Mouse (Mus musculus) common myeloid progenitor, adult 5-6 weeks (primary cell): Measurements from ENCODE around the gene Sox11. TPM values are rescaled to one million over a fixed set of nuclear protein-coding genes. Genes with fewer than 3 reads are reported as not detected.

Experiments
- ATAC-seq: replicated peaks from 2 replicates; pipeline ENCODE4 v1.8.0; 2016; ENCODE audit warnings: low read depth, mild to moderate bottlenecking, moderate TSS enrichment, inconsistent platforms; ENCODE audit not compliant: poor library complexity, severe bottlenecking
- total RNA-seq: library from RNA; stranded (forward); fragments of 200-1000, 187-1606 nt; gene quantifications from 2 replicates; pipeline ENCODE4 v1.2.3, GENCODE M21; 2017

Gene Sox11
- total RNA-seq, 1 experiment from 2014 or later: not detected

DNA sequence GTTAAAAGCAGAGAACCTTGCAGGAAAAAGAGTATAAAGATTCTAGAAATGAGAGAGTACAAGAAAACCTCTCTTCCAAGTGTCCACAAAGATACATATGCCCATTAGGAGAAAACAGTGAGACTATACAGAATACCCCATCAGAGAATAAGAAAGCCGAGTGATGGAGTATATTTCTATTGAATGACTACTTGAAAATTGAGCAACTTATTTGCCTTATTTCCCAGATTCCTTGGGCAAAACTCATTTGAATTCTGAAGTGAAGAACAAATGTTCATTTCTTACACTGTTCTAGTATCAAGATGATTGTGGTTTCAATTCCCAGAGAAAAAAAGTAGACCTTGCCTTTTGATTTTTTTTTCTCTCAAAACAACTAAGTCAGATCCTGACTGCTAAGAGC, 4.9 kb downstream of the Sox11 start:
- no peak for ATAC-seq

- no peak for ATAC-seq
Measured at GRCm38 (mm10) chr12:27336801-27337200, 5.6 kb downstream of the Sox11 start.

DNA sequence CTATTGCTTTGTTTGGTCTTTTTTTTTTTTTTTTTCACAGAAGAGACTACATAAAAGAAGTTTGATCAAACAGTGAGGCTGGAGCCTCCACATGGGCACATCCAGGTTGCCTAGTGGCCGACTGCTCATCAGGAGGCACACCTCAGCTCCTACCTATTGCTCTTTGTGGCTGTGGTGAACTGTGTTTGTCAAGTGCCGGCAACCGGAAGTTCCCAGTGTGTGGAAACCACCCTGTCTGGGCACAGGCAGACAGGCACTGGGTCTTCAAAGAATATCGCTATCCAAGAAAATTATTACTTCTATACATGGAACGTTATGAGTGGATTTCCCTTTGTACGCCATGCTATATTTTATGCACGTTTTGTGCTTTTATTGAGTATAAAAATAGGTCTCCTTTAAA, 6.0 kb downstream of the Sox11 start:
- ATAC-seq: no peak

GRCm38 (mm10) chr12:27335356-27336055, 6.9 kb downstream of the Sox11 start:
- no peak for ATAC-seq

DNA sequence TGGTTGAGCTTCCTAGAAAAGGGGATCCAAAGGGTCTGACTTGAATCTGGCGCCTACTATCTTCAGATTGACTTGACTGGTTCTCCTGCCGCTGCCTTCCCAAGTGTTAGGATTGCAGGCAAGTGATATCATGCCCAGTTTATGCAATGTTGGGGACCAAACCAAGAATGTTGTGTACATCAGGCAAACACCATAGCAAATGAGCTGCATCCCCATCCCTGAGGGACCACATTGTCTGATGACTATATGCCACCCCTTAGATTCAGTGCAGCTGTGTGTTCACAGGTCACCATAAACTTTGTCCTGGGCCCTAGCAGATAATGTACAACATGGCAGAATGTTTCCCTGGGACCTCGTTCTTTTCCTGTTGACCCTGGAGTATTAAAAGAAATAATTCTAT, 8.8 kb downstream of the Sox11 start:
- ATAC-seq: no peak

DNA sequence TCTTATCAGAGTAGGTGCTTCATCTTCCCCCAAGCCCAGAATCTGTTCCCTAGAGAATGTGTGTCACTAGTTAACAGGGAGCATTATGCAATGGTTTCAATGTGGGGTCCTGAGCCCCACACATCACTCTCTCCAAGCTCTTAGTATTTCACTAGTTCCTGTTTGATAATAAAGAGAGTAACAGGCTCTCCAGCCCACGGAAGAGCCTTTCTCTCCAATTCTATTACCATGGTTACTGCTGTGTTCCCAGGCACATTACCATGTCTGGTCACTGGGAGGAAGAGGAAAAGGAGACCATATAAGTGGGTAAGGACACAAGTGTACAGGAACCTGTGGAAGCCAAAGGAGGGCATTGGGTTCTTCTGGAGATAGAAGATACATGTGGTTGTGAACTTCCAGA, 19.0 kb downstream of the Sox11 start:
- no peak for ATAC-seq

GRCm38 (mm10) chr12:27320705-27321104, 21.7 kb downstream of the Sox11 start:
- ATAC-seq: no peak

GRCm38 (mm10) chr12:27312985-27313384, 29.4 kb downstream of the Sox11 start:
- ATAC-seq: no peak

DNA sequence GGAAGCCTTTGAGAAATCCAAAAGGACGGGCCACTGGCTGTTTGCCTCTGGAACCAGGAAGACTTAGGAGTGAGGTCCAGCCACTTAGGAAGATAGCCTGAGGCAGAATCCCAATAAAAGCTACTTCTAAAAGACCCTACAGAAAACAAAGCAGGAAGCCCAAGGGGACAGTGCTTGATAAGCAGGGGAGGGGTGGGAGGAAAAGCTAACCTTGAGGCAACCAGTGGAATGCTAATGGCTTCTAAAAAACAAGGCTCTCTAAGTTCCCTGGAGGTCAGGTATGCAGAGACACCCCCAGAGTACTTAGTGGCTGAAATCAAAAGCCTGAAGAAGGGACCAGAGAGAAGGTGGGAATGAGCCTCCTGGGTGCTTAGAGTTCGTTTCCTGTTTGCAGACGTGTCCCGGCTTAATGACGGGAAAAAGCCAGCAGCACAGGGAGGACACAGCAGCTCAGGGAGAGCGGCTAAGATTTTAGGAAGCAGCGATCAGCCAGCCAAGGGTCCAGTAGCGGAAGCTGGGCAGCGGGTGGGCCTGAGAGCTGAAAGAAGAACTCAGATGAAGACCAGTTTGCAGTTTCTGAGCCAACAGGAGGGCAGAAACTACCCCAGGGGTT, 30.4 kb downstream of the Sox11 start:
- ATAC-seq: no peak

DNA sequence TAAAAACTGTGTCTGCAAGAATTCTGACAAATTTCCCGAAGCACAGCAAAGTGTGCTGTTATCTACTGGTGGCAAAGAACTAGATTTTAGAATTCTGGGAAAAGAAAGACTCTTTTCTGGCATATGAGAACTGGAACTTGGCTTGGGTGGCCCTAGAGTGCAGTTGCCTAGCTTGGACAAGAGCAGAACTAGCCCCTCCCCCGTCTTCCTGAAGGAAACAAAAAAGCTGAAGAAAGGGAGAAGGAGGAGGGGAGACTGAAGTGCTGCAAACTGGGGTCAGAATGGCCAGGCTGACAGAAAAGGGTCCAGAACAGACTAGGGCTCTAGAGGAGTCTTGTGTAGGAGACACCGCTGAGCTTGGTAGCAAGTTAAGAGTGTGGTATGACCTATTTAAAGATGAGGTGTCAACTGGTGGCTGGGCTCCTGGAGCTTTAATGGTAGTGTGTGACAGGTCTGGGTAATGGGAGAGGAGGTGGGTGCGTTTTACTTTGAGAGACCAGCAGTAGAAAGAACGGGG, 31.0 kb downstream of the Sox11 start:
- no peak for ATAC-seq

GRCm38 (mm10) chr12:27310703-27311102, 31.7 kb downstream of the Sox11 start:
- ATAC-seq: no peak

GRCm38 (mm10) chr12:27309969-27310368, 32.4 kb downstream of the Sox11 start:
- ATAC-seq: no peak

DNA sequence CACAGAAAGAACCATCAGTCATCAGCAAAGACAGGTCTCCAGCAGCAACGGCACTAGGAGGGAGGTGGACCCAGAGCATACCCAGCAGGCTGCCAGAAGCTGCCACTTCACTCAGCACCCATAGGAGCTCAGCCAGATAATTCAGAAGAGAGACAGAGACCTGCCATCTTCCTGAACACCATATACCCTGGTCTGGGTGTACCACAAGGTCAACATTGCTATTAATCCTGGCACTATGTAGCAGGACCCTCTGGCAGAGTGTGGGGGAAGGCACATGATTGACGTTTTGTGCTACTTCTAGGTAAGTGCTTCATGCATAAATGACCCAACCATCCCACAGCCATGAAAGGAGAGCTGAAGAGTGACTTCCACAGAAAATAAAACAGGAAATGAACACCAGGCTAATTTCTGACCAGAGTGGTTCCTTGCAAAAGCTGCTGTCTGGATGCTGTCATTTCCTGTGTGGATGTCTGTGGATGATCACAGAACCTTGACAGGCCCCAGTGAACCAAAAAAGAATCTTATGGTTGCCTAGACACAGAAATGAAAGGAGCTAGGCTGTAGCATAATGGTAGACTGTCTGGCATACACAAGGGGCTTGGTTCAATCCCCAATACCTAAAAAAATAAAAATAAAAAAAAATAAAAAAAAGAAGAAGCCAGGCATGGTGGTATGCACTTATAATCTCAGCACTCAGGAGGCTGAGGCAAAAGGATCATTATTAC, 37.5 kb downstream of the Sox11 start:
- no peak for ATAC-seq

DNA sequence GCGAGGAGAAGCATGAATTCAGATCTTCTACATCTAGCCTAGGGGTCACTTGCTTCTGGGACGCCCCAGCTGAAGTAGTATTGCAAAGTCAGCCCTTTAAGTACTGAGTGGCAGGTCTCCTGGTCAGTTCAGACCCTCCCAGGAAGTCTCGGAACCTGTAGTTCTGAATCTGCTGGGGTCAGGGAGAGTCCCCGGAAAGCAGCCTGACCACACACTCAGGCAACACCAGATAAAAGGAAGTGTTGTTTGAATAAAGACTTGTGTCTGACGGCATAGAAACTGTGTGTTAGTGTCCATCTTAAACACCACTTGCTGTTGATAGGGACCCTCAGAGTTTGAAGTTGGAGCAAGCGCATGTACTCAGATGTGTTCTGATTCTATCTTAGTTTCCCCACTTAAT, 39.2 kb downstream of the Sox11 start:
- no peak for ATAC-seq

- no peak for ATAC-seq
Measured at GRCm38 (mm10) chr12:27298721-27299120, 43.7 kb downstream of the Sox11 start.

GRCm38 (mm10) chr12:27294191-27294590, 48.2 kb downstream of the Sox11 start:
- no peak for ATAC-seq

DNA sequence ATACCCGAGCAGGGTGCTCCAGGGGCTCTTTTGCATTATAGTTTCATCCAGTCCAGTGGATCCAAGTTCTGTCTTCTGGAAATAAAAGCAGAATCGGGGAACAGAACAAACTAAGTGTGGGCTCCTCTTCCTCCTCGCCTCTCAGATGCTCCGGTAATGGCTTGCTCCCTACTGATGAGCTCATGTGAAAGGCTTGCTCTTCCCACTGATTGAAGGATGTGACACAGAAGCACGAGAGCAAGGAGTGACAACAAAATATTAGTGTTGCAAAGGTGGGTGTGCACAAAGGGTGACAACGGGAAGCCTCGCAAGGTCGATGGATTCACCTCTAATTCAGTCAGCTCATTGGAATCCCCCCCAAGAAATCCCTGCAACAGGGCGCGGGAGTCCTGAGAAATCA, 48.6 kb downstream of the Sox11 start:
- ATAC-seq: no peak

DNA sequence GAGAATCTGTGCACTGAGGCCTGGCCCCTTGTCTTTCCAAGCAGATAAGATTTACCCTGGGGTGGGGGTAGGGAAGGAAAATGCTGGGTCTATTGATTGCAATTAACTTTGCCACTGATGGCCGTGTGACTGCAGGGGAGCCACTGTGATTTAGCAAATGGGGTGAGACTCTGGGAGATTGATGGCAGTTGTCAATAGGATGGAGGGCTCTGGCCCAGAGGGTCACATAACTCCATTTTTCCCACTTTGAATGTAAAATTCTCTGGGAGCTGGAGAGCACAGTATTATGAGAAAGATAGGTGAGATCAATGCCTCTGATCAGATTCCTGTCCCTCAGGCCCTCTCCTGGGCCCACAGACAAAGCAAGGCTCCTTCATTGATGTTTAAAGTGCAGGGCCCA, 49.2 kb downstream of the Sox11 start:
- ATAC-seq: no peak
